16 mouse cellular contexts compared by ENCODE assay signal in genomic region chr13:31630551-31630950, GRCm38 (mm10). TPM values are rescaled to one million over a fixed set of nuclear protein-coding genes. Genes with fewer than 3 reads are reported as not detected.
DNase-seq lines count a peak whose midpoint lies in the region; ATAC-seq lines count a peak whose summit lies in the region.
"Had no signal": no experiment of that assay in that cellular context is flagged by ENCODE, and none has a peak within 500 bp of the region (broad histone marks: within the 10 kb centered on the region; RNA-seq: fewer than 3 reads in every experiment).

No protein-coding gene starts in this region.

- H3K36me3 ChIP-seq in midbrain, embryonic 11.5 days (ENCODE audit: control insufficient read depth, insufficient read depth, low read length) = no peaks in the 10 kb centered on the region
- no peaks in the 10 kb centered on the region for H3K36me3 ChIP-seq in midbrain, embryonic 15.5 days (replicated peaks)
- no peaks in the 10 kb centered on the region for H3K36me3 ChIP-seq in hindbrain, embryonic 12.5 days
- no peaks in the 10 kb centered on the region for H3K36me3 ChIP-seq in midbrain, embryonic 12.5 days
- no peaks in the 10 kb centered on the region for H3K36me3 ChIP-seq in liver, embryonic 12.5 days
- H3K36me3 ChIP-seq: forebrain, embryonic 12.5 days had no signal

- no peaks in the 10 kb centered on the region for H3K9me3 ChIP-seq in midbrain, embryonic 11.5 days (ENCODE audit: control insufficient read depth, low read length)
- H3K9me3 ChIP-seq in midbrain, embryonic 15.5 days = no peaks in the 10 kb centered on the region
- no peaks in the 10 kb centered on the region for H3K9me3 ChIP-seq in hindbrain, embryonic 12.5 days (replicated peaks)
- no peaks in the 10 kb centered on the region for H3K9me3 ChIP-seq in midbrain, embryonic 12.5 days
- no peaks in the 10 kb centered on the region for H3K9me3 ChIP-seq in liver, embryonic 12.5 days (replicated peaks)

- H3K4me2 ChIP-seq in midbrain, embryonic 11.5 days = no peak overlapping the region
- no peak overlapping the region for H3K4me2 ChIP-seq in midbrain, embryonic 15.5 days
- 0 out of 2 replicates have a peak overlapping the region, but pooled peaks have one; percentile 2 for H3K4me2 ChIP-seq in hindbrain, embryonic 12.5 days (replicated peaks)
- 0 out of 2 replicates have a peak overlapping the region, but pooled peaks have one; percentile 1 for H3K4me2 ChIP-seq in midbrain, embryonic 12.5 days (replicated peaks)
- no peak overlapping the region for H3K4me2 ChIP-seq in liver, embryonic 12.5 days

- ATAC-seq in midbrain, embryonic 11.5 days (ENCODE audit: low FRiP score) = no peak
- no peak for ATAC-seq in midbrain, embryonic 15.5 days (replicated peaks)
- no peak for ATAC-seq in hindbrain, embryonic 12.5 days (ENCODE audit: low FRiP score)
- no peak for ATAC-seq in midbrain, embryonic 12.5 days (ENCODE audit: low FRiP score, low read depth)
- ATAC-seq in liver, embryonic 12.5 days = no peak
- ATAC-seq: inflammation-experienced regulatory T-cells, adult 6 months had no signal

- no peak overlapping the region for H3K4me3 ChIP-seq in midbrain, embryonic 11.5 days (ENCODE audit: low read depth, low read length)
- H3K4me3 ChIP-seq in midbrain, embryonic 15.5 days = no peak overlapping the region
- no peak overlapping the region for H3K4me3 ChIP-seq in hindbrain, embryonic 12.5 days
- H3K4me3 ChIP-seq in midbrain, embryonic 12.5 days = no peak overlapping the region
- no peak overlapping the region for H3K4me3 ChIP-seq in liver, embryonic 12.5 days
- H3K4me3 ChIP-seq: heart, adult 2 months; myocyte had no signal

- H3K27ac ChIP-seq in midbrain, embryonic 11.5 days (ENCODE audit: low read depth, low read length) = no peak overlapping the region
- H3K27ac ChIP-seq in midbrain, embryonic 15.5 days = no peak overlapping the region
- H3K27ac ChIP-seq in hindbrain, embryonic 12.5 days = no peak overlapping the region
- H3K27ac ChIP-seq in midbrain, embryonic 12.5 days (replicated peaks) = no peak overlapping the region
- H3K27ac ChIP-seq in liver, embryonic 12.5 days = no peak overlapping the region
- H3K27ac ChIP-seq: forebrain, embryonic 12.5 days; heart, adult 2 months; liver, embryonic 14.5 days had no signal

- peaks cover 71% of the 10 kb centered on the region for H3K27me3 ChIP-seq in midbrain, embryonic 11.5 days (ENCODE audit: control insufficient read depth, insufficient read depth, low read length)
- peaks cover 78% of the 10 kb centered on the region for H3K27me3 ChIP-seq in midbrain, embryonic 15.5 days (replicated peaks)
- peaks cover 84% of the 10 kb centered on the region for H3K27me3 ChIP-seq in hindbrain, embryonic 12.5 days
- H3K27me3 ChIP-seq in midbrain, embryonic 12.5 days = peaks cover 79% of the 10 kb centered on the region
- H3K27me3 ChIP-seq in liver, embryonic 12.5 days (replicated peaks) = peaks cover 84% of the 10 kb centered on the region

- 2% methylated on average over 10 of the region's 10 CpGs for WGBS in midbrain, embryonic 11.5 days
- 3% methylated on average over 10 of the region's 10 CpGs for WGBS in midbrain, embryonic 15.5 days
- WGBS in hindbrain, embryonic 12.5 days = 5% methylated on average over 10 of the region's 10 CpGs
- WGBS in midbrain, embryonic 12.5 days = 2% methylated on average over 10 of the region's 10 CpGs
- WGBS in liver, embryonic 12.5 days (ENCODE audit: insufficient replicate concordance) = 18% methylated on average over 10 of the region's 10 CpGs

- H3K9ac ChIP-seq in midbrain, embryonic 11.5 days (ENCODE audit: low read length) = no peak overlapping the region
- no peak overlapping the region for H3K9ac ChIP-seq in midbrain, embryonic 15.5 days
- no peak overlapping the region for H3K9ac ChIP-seq in hindbrain, embryonic 12.5 days
- no peak overlapping the region for H3K9ac ChIP-seq in midbrain, embryonic 12.5 days (replicated peaks)
- H3K9ac ChIP-seq in liver, embryonic 12.5 days = no peak overlapping the region
- H3K9ac ChIP-seq: forebrain, embryonic 12.5 days; liver, embryonic 14.5 days had no signal

- peak; percentile 89 for DNase-seq in midbrain, embryonic 11.5 days (ENCODE audit: low spot score, missing footprints)
- no peak for DNase-seq in T-cell, adult 2 months (ENCODE audit: low spot score)
- DNase-seq in gastrocnemius, postnatal 4 days (ENCODE audit: low spot score in 2 of 2) = no peak
- DNase-seq: adrenal gland, adult 2 months; cerebellum, adult 11 months; heart, adult 2 months; layer of hippocampus, adult 9-11 months; right cerebral cortex, postnatal 25 days had no signal

- H3K4me1 ChIP-seq in midbrain, embryonic 11.5 days (ENCODE audit: control insufficient read depth, insufficient read depth, low read length) = peaks cover 13% of the 10 kb centered on the region
- peaks cover 26% of the 10 kb centered on the region for H3K4me1 ChIP-seq in midbrain, embryonic 15.5 days
- peaks cover 25% of the 10 kb centered on the region for H3K4me1 ChIP-seq in hindbrain, embryonic 12.5 days
- peaks cover 22% of the 10 kb centered on the region for H3K4me1 ChIP-seq in midbrain, embryonic 12.5 days
- H3K4me1 ChIP-seq in liver, embryonic 12.5 days = no peaks in the 10 kb centered on the region; the same call in 1 of the 2 replicates

RNA-seq across cellular contexts. Expression of gene Foxf2, which starts 4.9 kb away (rescaled TPM):
- 5.1 and 5.6 TPM in 2 replicates for polyA plus RNA-seq in midbrain, embryonic 11.5 days (2014; fragmentation: Nextera tagmentation; extraction: Ambion mirVana)
- 5.3 and 6.5 TPM in 2 replicates for polyA plus RNA-seq in midbrain, embryonic 15.5 days (2015; fragmentation: Nextera tagmentation; extraction: Ambion mirVana)
- polyA plus RNA-seq in hindbrain, embryonic 12.5 days (2016; fragmentation: Nextera tagmentation; extraction: Ambion mirVana) = 9.4 and 9.5 TPM in 2 replicates
- 7.6 and 7.9 TPM in 2 replicates for polyA plus RNA-seq in midbrain, embryonic 12.5 days (2016; fragmentation: Nextera tagmentation; extraction: Ambion mirVana)
- under 1 TPM; 0.21 to 0.29 TPM for total RNA-seq in gastrocnemius, postnatal 4 days (2021)
- polyA plus RNA-seq in liver, embryonic 12.5 days (2016; fragmentation: Nextera tagmentation; extraction: Ambion mirVana) = 0.28 and 0.45 TPM in 2 replicates
- total RNA-seq: adrenal gland, adult 2 months had no signal
- polyA plus RNA-seq: adrenal gland, adult 2 months; inflammation-experienced regulatory T-cells, adult 6 months had no signal

Comparison
In these comparisons a context has a peak if more than half of its experiments do, and no peak if none do; other contexts are left out.
1. H3K4me2 ChIP-seq: peak in hindbrain, embryonic 12.5 days (single experiment) and midbrain, embryonic 12.5 days (single experiment); none in midbrain, embryonic 11.5 days (single experiment), midbrain, embryonic 15.5 days (single experiment) and liver, embryonic 12.5 days (single experiment).